Mouse (Mus musculus): ENCODE results near the gene Cnst.

DNA sequence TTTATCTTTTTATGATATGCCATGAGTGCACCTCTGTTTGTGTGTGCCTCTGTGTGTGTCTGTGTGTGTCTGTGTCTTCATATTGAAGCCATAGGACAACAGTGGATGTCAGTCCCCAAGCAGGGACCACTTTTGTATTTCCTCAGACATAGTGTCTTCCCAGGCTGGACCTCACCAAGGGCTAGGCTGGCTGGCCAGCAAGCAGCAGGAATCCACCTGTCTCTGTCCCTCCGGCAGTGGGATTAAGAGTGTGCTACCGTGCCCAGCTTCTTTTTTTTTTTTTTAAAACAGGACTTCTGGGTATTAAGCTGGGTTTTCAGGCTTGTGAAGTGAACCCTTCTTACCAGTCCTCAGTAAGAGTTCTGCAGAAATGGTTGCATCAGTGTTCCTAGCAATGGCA, 46.0 kb downstream of the Cnst start:
- TF ChIP-seq CTCF (IDR thresholded peaks at IDR 0.05; ENCODE audit: control insufficient read depth, insufficient read depth, insufficient replicate concordance, low read depth, low read length) (no peak), POLR2A (IDR thresholded peaks at IDR 0.05; ENCODE audit: control insufficient read depth, low read depth, low read length) (no peak)

Measured in testis, adult 2 months (tissue).